Mouse (Mus musculus): ENCODE measurements at regions not wholly inside any gene's neighbourhood (a gene's known extent, or its start where the extent isn't known, plus 50 kb on each side); places are given as distances from the start of the nearest gene placed in this dataset.

DNA sequence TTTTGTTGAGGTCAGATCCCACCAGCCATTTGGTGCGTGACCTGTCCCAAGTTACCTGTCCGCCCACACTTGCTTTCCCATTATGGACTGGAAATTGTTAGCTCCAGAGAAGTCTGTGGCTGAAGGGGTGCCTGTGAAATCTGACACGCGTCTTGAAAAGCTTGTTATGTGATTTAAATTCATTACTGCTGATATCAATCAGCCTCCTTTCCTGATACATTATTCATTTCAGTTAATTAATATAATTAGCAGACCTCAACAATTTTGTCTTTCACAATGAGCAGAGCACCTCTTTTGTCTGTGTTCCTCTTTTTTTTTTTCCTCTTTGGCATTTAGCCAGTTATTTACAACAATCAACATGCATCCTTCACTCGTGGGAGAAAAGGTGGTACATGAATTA lies 58.6 kb upstream of the Grip1 start:
- peak; percentile 63; the same call in 1 of the 2 replicates for ATAC-seq (replicated peaks)
- no peaks in the 10 kb centered on the region for H3K27me3 ChIP-seq
- no peaks in the 10 kb centered on the region for H3K36me3 ChIP-seq
- H3K9ac ChIP-seq (replicated peaks): no peak overlapping the region
- H3K27ac ChIP-seq (replicated peaks): no peak overlapping the region
- H3K4me2 ChIP-seq (replicated peaks): no peak overlapping the region
- no peaks in the 10 kb centered on the region for H3K9me3 ChIP-seq
- WGBS: 20% methylated on average over 5 of the region's 5 CpGs
- no peak overlapping the region for H3K4me3 ChIP-seq
- peaks cover 5% of the 10 kb centered on the region; the same call in 1 of the 2 replicates for H3K4me1 ChIP-seq

DNA sequence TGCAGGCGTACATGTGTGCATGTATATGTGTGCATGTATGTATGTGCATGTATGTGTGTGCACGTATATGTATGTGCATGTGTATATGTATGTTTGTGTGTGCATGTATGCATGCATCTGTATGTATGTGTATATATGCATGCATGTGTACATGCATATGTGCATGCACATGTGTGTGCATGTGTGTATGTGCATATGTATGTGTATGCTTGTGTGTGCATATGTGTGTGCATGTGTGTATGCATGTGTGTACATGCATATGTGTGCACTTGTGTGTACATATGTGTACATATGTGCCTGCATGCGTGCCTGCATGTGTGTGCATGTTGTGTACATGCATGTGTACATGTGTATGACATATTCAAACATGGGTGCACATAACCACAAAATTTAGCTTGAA lies 65.7 kb upstream of the Grip1 start:
- WGBS: 90% methylated on average over 3 of the region's 3 CpGs
- Histone ChIP-seq H3K36me3 (no peaks in the 10 kb centered on the region), H3K27me3 (no peaks in the 10 kb centered on the region), H3K9me3 (no peaks in the 10 kb centered on the region), H3K27ac (replicated peaks) (no peak overlapping the region), H3K9ac (replicated peaks) (no peak overlapping the region), H3K4me3 (no peak overlapping the region), H3K4me1 (no peaks in the 10 kb centered on the region), H3K4me2 (replicated peaks) (no peak overlapping the region)
- ATAC-seq (replicated peaks): no peak

DNA sequence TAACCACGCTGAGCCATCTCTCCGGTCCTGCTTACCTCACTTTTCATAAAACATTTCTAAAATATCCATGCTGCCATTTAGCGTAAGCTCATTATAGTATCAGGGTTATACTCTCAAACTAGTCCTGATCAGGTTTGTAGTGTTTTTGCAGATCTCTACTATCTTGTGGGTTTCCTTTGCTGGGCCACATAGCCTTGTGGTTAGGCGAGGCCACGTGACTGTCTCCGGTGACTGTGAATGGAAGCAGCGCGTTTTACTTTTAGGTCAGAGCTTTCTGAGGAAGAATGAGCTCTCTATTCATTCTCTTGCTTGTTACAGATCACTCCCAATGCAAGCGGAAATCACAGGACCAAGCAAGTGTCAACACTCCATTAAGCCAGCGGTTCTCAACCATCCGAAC lies 71.4 kb upstream of the Grip1 start:
- Histone ChIP-seq H3K9ac (replicated peaks) (no peak overlapping the region), H3K4me3 (no peak overlapping the region), H3K9me3 (no peaks in the 10 kb centered on the region), H3K27ac (replicated peaks) (no peak overlapping the region), H3K4me1 (no peaks in the 10 kb centered on the region), H3K4me2 (replicated peaks) (no peak overlapping the region), H3K36me3 (no peaks in the 10 kb centered on the region), H3K27me3 (no peaks in the 10 kb centered on the region)
- ATAC-seq (replicated peaks): no peak
- WGBS: 89% methylated on average over 11 of the region's 11 CpGs

DNA sequence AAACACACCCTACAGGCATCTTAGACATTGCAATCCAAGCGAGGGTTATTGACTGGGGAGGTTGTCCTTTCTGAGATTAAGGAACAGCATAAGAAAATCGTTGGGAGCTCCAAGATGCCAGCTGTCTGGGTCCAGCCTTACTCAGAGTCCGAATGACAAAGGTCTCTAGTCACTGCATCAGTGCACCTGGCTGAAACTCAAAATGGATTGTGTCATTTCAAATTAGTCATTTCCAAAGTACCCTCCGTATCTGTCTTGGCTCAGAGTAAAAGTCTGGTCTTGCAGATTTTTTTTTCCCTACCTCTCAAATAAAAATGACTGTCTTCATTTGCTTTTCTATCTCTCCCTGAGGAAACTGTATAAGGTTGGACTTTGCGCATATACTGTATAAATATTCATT lies 85.1 kb upstream of the Grip1 start:
- Histone ChIP-seq H3K27me3 (no peaks in the 10 kb centered on the region), H3K9ac (replicated peaks) (no peak overlapping the region), H3K9me3 (no peaks in the 10 kb centered on the region), H3K36me3 (no peaks in the 10 kb centered on the region), H3K4me1 (no peaks in the 10 kb centered on the region), H3K27ac (replicated peaks) (no peak overlapping the region), H3K4me3 (no peak overlapping the region), H3K4me2 (replicated peaks) (no peak overlapping the region)
- WGBS: 70% methylated on average over 5 of the region's 5 CpGs
- no peak for ATAC-seq (replicated peaks)

DNA sequence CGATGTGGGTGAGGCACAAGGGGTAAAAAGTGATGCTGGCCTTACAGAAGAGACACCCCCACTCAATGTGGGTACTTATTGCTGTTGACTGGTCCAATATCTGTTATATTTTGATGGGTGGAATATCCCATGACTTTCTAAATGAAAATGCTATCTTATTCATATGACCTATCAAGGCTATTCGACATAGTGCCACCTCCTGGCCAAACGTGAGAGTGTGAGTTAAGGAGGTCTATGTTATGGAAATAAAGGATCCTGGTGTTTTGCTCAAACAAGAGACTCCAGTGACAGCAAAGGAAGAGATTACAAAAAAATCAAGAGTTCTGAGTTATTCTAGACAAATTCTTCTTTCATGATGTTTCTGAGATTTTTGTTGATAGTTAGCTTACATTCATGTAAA lies 90.0 kb upstream of the Grip1 start:
- H3K4me2 ChIP-seq (replicated peaks): no peak overlapping the region
- no peak overlapping the region for H3K9ac ChIP-seq (replicated peaks)
- no peaks in the 10 kb centered on the region for H3K4me1 ChIP-seq
- no peak for ATAC-seq (replicated peaks)
- no peaks in the 10 kb centered on the region for H3K36me3 ChIP-seq
- H3K9me3 ChIP-seq: no peaks in the 10 kb centered on the region
- H3K4me3 ChIP-seq: no peak overlapping the region
- no peaks in the 10 kb centered on the region for H3K27me3 ChIP-seq
- WGBS: 46% methylated on average over 3 of the region's 3 CpGs
- H3K27ac ChIP-seq (replicated peaks): no peak overlapping the region

DNA sequence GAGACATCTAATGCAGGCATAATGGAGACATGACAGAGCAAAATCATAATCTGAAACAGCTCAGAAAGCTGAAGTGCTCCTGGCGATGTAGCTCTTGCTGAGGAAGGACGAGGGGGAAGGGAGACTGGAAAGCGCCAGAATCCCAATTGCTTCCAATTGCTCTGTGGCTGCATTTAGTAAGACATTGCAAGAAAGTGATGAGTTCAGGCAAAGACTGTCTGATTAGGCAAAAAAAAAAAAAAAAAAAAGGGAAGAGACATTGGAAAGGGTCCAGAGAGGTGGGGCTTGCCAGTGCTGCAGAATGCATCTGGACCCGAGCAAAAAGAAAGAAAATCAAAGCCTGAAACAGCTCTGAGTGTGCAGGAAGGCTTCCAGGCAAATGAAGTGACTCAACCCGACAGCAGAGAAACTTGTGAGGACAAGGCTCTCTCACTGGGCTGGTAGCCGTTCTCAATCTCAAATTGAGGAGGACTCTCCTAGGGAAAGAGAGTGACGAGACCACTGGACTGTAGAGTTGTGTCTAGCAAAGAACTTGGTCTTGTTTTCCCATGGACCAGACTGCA lies 94.8 kb upstream of the Grip1 start:
- no peak for ATAC-seq (replicated peaks)
- H3K9ac ChIP-seq (replicated peaks): no peak overlapping the region

DNA sequence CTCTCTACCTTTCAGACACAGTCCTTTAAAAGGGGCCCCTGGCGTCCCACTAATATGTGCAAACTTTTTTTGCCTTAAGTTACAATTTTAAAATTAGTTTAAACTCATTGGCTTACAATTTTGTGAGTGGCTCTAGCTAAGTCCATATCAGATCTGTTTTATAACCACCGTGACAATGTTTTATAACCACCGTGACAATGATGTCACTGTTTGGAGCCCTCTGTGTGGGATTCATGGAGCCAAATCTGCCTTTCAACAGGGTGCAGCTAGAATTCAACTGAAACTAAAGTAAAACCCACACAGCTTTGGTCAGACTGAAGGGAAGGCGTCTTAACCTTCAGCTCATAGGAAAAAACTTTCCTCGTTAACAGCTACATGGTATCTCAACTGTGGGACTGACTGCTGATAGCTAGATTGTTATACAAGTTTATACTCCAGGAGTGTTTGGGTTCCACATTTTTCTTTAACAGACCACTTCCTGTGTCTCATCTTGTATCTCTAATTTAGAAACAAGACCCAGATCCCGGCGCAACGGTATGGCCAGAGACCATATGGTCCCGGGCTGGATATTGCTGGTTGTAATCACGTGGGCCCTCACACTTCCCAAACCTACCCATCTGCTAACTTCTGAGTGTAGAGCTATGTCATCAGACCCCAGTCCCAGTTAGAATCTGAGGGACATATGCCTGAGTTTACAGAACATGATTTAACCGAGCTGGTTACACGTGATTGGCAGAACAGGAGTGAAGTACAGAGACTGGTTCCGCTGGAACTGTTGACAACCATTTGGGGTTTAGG lies 102.7 kb upstream of the Cand1 start:
- Histone ChIP-seq H3K9me3 (no peaks in the 10 kb centered on the region), H3K4me3 (no peak overlapping the region), H3K27me3 (no peaks in the 10 kb centered on the region), H3K36me3 (no peaks in the 10 kb centered on the region), H3K9ac (replicated peaks) (no peak overlapping the region), H3K4me2 (replicated peaks) (no peak overlapping the region), H3K4me1 (no peaks in the 10 kb centered on the region), H3K27ac (replicated peaks) (no peak overlapping the region)
- 90% methylated on average over 13 of the region's 13 CpGs for WGBS
- no peak for ATAC-seq (replicated peaks)

More for the DNA sequence above, 94.8 kb upstream of the Grip1 start:
- Histone ChIP-seq H3K27me3 (no peaks in the 10 kb centered on the region), H3K4me3 (no peak overlapping the region), H3K4me2 (replicated peaks) (no peak overlapping the region), H3K36me3 (no peaks in the 10 kb centered on the region), H3K4me1 (no peaks in the 10 kb centered on the region), H3K9me3 (no peaks in the 10 kb centered on the region), H3K27ac (replicated peaks) (no peak overlapping the region)
- WGBS: 68% methylated on average over 7 of the region's 7 CpGs

DNA sequence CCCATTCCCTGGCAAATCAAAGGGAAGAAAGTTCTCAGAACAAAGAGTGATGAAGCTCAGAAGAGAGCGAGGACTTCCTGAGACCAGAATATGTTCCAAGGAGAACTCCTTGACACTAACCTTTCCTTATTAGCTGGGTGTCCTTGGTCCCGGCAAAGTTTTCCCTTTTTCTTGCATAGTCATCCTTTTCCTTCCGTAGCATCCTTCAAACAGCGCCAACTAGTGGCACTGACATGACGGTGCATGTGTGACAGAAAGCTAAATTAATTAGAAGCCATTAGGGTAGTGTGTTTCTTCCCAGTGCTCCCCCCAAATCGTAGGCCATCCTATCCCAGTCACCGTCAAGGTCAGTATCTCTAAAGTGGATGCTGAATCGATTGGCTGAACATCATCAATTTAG lies 100.5 kb upstream of the Cand1 start:
- no peak overlapping the region for H3K9ac ChIP-seq (replicated peaks)
- H3K4me2 ChIP-seq (replicated peaks): no peak overlapping the region
- no peak overlapping the region for H3K4me3 ChIP-seq
- no peak for ATAC-seq (replicated peaks)
- no peaks in the 10 kb centered on the region for H3K4me1 ChIP-seq
- no peaks in the 10 kb centered on the region for H3K9me3 ChIP-seq
- no peaks in the 10 kb centered on the region for H3K36me3 ChIP-seq
- no peak overlapping the region for H3K27ac ChIP-seq (replicated peaks)
- no peaks in the 10 kb centered on the region for H3K27me3 ChIP-seq
- 67% methylated on average over 8 of the region's 8 CpGs for WGBS

DNA sequence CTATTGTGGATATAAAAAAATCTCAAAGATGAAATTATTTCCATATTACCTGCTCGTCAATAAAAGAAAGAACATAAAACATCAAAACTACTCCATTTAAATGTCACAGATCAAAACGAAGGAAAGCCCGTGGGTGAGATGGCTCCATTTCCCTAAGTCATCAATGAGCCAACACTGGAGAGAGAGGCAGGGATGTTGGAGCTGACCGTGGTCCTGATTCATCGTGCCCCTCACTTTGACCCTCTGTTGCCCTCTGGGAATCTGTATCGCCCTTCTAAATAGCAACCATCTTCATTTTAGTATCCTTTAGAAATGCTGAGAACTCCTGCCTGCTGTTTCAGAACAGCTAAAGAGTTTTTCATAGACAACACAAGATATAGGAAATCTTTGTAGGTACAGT lies 87.1 kb upstream of the Cand1 start:
- Histone ChIP-seq H3K9ac (replicated peaks) (no peak overlapping the region), H3K4me2 (replicated peaks) (no peak overlapping the region), H3K4me1 (no peaks in the 10 kb centered on the region), H3K4me3 (no peak overlapping the region), H3K36me3 (no peaks in the 10 kb centered on the region), H3K9me3 (no peaks in the 10 kb centered on the region), H3K27me3 (no peaks in the 10 kb centered on the region), H3K27ac (replicated peaks) (no peak overlapping the region)
- no peak for ATAC-seq (replicated peaks)
- 54% methylated on average over 6 of the region's 6 CpGs for WGBS

DNA sequence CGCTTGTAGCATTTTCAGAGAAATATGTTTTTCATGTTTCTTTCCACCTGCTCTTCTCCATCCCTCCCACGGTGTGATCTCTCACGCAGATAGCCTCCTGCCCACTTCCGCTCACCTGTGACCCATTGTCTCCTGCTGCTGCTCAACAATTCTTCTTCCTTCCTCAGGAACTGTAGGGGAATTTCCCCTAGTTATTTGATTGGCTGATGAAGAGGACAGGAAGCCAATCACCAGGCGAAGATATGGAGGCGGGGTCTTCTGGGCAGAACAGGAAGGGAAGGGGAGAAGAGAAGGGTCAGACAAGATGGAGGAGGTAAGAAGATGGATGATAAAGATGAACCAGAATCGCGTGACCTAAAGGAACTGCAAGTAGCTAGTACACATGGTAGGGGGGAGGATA lies 80.1 kb upstream of the Cand1 start:
- Histone ChIP-seq H3K4me2 (replicated peaks) (no peak overlapping the region), H3K27me3 (no peaks in the 10 kb centered on the region), H3K9me3 (no peaks in the 10 kb centered on the region), H3K9ac (replicated peaks) (no peak overlapping the region), H3K36me3 (no peaks in the 10 kb centered on the region), H3K4me1 (no peaks in the 10 kb centered on the region), H3K4me3 (no peak overlapping the region), H3K27ac (replicated peaks) (no peak overlapping the region)
- no peak for ATAC-seq (replicated peaks)
- 95% methylated on average over 8 of the region's 8 CpGs for WGBS

DNA sequence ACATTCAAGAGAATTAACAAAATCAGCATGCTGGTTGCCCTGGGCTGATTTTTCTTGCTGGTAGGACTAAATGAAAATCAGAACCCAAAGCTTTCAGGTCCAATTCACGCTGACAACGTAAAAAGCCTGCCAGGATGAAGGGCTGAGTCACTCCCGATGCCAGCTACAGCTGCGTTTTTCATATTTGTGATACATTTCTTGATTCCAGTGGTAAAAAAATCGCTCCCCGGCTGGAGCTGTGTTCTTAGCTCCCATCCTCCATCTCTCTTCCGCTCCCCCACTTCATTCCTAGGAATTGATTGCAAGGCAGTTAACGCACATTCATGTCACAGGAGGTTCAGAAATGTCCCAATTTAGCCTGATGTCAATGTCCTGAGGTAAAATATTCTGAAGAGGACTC lies 78.6 kb upstream of the Cand1 start:
- WGBS: 84% methylated on average over 8 of the region's 8 CpGs

DNA sequence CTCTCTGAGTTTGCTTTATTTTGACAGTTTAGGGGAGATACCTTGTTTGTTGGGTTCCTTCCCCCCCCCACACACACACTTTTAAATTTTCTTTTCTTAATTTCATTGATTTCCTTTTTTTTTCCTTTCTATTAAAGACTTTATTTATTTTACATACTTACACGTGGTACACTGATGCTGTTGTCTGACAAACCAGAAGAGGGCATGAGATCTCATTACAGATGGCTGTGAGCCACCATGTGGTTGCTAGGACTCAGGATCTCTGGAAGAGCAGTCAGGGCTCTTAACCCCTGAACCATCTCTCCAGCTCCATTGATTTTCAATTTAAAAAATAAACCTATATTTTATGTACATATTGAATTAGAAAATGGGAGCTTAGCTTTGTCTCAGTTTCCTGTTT lies 71.7 kb upstream of the Cand1 start:
- no peak overlapping the region for H3K4me2 ChIP-seq (replicated peaks)
- ATAC-seq (replicated peaks): no peak
- no peaks in the 10 kb centered on the region for H3K27me3 ChIP-seq
- H3K4me3 ChIP-seq: no peak overlapping the region
- no peak overlapping the region for H3K9ac ChIP-seq (replicated peaks)
- no peak overlapping the region for H3K27ac ChIP-seq (replicated peaks)
- no peaks in the 10 kb centered on the region for H3K9me3 ChIP-seq
- WGBS: 39% methylated on average over 1 of the region's 1 CpGs
- no peaks in the 10 kb centered on the region for H3K36me3 ChIP-seq
- no peaks in the 10 kb centered on the region for H3K4me1 ChIP-seq

More for the DNA sequence above, 78.6 kb upstream of the Cand1 start:
- H3K4me3 ChIP-seq: no peak overlapping the region
- no peaks in the 10 kb centered on the region for H3K4me1 ChIP-seq
- H3K9ac ChIP-seq (replicated peaks): no peak overlapping the region
- H3K27ac ChIP-seq (replicated peaks): no peak overlapping the region
- no peaks in the 10 kb centered on the region for H3K9me3 ChIP-seq
- H3K4me2 ChIP-seq (replicated peaks): no peak overlapping the region
- no peaks in the 10 kb centered on the region for H3K27me3 ChIP-seq
- no peaks in the 10 kb centered on the region for H3K36me3 ChIP-seq
- no peak for ATAC-seq (replicated peaks)

DNA sequence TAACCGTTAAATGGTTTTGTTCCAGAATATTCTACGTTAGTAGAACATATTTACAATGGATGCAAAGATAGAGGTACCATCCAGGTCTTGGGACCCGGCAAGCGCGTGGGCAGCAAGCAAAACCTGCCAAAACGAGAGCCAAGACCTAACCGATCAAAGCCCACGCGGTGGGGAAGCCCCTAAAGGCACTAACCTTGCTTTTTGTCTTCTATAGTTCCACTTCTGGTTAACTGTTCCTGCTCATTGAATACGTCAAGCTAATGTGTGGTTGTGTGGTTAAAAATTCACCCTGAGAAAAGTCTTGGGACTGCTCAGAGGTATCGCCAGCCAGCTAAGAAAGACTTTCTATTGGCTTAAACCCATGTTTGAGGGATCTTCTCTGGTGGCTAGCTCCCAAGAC lies 55.9 kb upstream of the Cand1 start:
- no peaks in the 10 kb centered on the region for H3K27me3 ChIP-seq
- no peak for ATAC-seq (replicated peaks)
- WGBS: 96% methylated on average over 11 of the region's 11 CpGs
- no peaks in the 10 kb centered on the region for H3K9me3 ChIP-seq
- no peaks in the 10 kb centered on the region for H3K4me1 ChIP-seq
- H3K4me2 ChIP-seq (replicated peaks): no peak overlapping the region
- no peak overlapping the region for H3K9ac ChIP-seq (replicated peaks)
- H3K27ac ChIP-seq (replicated peaks): no peak overlapping the region
- H3K4me3 ChIP-seq: no peak overlapping the region
- H3K36me3 ChIP-seq: no peaks in the 10 kb centered on the region
